Mouse (Mus musculus): ENCODE measurements around the gene Frk. TPM values are rescaled to one million over a fixed set of nuclear protein-coding genes. Genes with fewer than 3 reads are reported as not detected.
"Not testable (repeated sequence)": the region's sequence is repeated elsewhere in the genome, so short reads cannot be mapped to it uniquely, and the experiment has no call there.

The Frk gene
- 1 to 10 TPM; 5.6 to 6.2 TPM for total RNA-seq (2021)
- long read RNA-seq, experiment 1, full-length matches to known transcripts: 4 of 6 reads
- long read RNA-seq, experiment 1, partial matches to known transcripts: 1 of 6 reads
- long read RNA-seq, experiment 1, other reads (novel, unspliced or antisense): 1 of 6 reads
- long read RNA-seq, experiment 2, full-length matches to known transcripts: 2 of 2 reads
- long read RNA-seq, experiment 2, partial matches to known transcripts: 0 of 2 reads
- long read RNA-seq, experiment 2, other reads (novel, unspliced or antisense): 0 of 2 reads

DNA sequence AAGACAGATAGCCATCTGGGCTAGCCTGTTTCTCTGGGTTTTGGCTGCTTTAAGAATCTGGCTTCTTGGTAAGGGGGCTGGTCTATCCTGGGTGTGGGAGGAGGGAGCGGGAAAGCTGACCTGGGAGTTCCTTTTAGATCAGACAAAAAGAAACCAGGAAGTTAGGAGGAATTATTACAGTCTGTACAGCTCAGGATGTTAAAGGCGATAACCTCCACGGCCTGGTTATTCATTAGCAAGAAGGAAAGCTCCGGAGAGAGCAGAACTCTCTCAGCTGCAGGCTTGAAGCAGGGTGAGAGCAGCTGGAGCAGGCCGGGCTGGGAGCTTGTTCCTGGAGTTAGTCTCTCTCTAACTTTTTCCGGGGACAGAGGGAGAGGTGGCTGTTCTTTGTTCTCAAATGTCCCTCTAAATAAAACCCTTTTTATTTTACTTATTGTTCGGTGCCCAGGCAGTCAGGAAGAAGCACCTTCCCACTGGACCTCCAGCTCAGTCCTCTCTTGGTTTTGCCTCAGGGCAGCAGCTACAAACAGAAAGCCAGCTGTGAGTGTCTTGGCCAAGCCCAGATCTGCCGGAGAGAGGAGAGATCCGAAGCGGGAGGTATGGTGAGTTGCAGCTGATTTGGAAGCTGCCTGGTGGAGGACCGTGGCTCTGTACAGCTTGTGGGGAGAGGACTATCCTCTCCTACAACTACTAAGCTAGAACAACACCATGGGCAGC lies at the start of gene Frk:
Frk (plus strand) TSS at position 103 of the 717 bp plus-strand sequence.
- DNase-seq (ENCODE audit: low spot score in 2 of 2): peak in 1 of 2 experiments; percentile 35

DNA sequence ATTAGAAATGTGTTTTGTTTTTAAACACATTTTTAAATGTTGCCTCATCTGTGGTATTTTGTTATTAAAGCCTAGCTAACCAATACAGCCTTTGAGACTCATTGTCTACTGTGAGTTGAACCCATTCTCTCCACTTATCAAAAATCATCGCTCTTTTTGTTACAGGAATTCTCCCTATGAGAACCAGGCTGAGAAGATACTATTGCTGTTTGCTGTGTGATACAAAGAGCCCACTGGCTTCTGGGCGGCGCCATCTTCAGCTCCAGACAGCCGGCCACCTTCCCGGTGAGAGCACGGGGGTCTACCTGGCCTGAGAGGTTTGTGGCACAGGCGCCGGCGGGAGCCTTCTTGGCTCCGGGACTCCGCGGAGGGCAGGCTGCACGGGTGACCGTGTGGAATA lies 49.0 kb upstream of the Frk start:
- DNase-seq (ENCODE audit: low spot score in 2 of 2): not testable (repeated sequence)

- no peak for DNase-seq (ENCODE audit: low spot score in 2 of 2)
Observed at GRCm38 (mm10) chr10:34449469-34449868, 33.7 kb upstream of the Frk start.

- DNase-seq (ENCODE audit: low spot score in 2 of 2): no peak
Observed at GRCm38 (mm10) chr10:34461451-34461850, 21.7 kb upstream of the Frk start.

GRCm38 (mm10) chr10:34464321-34464720 lies 18.9 kb upstream of the Frk start:
- DNase-seq (ENCODE audit: low spot score in 2 of 2): no peak

DNA sequence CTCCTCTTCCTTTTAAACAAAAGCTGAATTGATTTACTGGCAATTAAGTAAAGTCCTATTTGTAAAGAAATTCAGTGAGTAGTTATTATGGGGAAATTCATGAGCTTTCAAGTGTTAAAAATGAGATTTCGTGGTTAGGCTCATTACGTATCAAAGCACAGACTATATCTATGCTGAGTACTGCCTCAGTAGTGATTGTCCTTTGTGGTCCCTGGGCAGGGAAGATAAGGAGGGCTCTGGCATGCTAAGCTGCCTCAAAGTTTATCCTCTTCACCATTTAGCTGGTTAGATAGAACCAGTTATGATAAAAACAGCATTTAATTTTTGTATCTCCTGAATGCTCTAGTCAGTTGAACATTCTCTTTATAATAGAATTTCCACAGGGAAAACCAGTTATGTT lies 14.2 kb upstream of the Frk start:
- DNase-seq (ENCODE audit: low spot score in 2 of 2): no peak

DNA sequence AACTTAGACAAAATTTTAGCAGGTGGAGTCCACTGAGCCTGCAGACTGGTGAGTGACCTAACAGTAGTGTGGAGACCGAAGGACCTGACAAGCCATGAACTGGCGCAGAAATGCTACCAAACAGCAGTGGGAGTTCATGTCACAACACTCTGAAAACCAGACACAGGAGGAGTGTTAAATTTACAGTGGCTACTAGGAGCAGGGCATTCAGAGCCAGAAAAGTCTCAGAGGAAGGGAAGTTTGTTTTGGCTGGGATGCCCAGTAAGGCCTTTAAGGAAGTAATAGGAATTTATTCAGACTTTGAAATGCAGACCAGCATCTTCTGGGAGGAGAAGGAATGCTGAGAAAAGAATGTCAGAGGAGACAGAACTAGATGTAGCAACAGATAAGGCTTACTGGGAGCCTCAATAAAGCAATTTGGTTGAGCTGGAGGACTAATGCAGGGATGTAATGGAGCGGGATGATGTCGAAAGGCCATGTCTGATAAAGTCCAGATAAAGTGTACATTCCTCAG lies 3.2 kb upstream of the Frk start:
- DNase-seq (ENCODE audit: low spot score in 2 of 2): no peak

DNA sequence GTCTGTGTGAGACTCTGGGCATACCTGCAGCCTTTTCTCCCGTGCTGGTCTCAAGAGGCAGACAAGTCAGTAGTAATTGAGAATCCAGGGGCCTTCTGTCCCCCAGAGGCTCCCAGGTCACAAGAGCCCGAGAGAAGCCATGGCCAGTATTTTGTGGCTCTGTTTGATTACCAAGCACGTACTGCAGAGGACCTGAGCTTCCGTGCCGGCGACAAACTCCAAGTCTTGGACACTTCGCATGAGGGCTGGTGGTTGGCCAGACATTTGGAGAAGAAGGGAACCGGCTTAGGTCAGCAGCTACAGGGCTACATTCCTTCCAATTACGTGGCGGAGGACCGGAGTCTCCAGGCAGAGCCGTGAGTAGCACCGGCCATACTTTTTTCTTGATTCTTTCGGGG lies 814 bp downstream of the Frk start:
- peak; percentile 25 to 40 for DNase-seq (ENCODE audit: low spot score in 2 of 2)

GRCm38 (mm10) chr10:34485079-34485478 lies 1.9 kb downstream of the Frk start:
- DNase-seq (ENCODE audit: low spot score in 2 of 2): peak in 1 of 2 experiments; percentile 33

DNA sequence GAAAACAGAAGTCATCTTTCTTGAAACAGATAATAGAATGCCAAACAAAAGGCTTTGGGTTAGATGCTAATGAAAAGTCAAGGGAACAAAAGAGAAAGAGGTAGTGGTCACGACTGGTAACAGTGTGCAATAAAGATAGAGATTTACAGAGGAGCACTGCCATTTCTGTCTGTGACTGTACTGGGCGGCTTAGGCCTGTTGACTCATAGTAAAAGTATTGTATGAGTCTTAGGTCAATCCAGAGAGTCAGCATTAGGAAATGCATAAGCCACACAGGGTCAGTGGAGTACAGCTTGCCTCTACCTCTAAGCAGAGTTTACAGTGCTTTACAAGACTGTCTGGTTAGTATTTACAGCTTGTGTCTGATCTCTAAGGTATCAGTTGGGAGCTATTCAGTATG lies 24.6 kb downstream of the Frk start:
- no peak for DNase-seq (ENCODE audit: low spot score in 2 of 2)

DNA sequence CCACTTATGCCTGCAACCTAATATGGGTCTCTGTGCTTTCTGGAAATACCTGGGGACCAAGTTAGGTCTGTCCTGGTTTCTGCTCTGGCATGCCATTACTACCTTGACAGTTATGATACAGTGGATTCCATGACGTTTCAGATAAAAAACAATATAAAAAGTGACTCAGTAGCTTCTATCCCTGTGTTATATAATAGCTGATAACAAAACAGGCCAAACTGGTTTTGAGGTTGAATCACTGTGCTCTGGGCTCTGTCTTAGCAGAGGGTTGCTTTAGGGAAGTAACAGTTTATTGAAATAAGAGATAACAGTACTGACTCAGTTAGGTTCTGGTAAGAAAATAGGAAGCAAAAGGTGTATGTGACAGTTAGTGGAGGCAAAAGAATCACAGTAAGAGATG lies 25.4 kb downstream of the Frk start:
- no peak for DNase-seq (ENCODE audit: low spot score in 2 of 2)

DNA sequence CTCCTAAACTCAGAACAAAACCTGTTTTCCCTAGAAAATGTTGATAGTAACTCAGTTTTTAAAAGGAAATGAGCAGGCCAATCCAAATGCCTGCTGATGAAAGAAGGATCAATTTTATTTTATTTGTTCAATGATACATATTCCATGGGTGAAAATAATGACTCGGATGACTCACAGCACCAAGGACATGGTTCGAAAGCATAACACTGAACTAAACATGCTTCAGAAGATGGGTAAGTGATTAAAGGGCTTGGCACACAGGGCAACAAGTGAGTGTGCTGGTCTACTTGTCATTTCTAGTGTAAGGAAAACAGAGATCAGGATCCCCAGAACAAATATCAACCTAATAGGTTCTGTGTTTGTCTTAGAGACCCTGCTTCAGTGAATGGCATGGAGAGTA lies 26.1 kb downstream of the Frk start:
- DNase-seq (ENCODE audit: low spot score in 2 of 2): no peak

GRCm38 (mm10) chr10:34511192-34511591 lies 28.0 kb downstream of the Frk start:
- DNase-seq (ENCODE audit: low spot score in 2 of 2): no peak

DNA sequence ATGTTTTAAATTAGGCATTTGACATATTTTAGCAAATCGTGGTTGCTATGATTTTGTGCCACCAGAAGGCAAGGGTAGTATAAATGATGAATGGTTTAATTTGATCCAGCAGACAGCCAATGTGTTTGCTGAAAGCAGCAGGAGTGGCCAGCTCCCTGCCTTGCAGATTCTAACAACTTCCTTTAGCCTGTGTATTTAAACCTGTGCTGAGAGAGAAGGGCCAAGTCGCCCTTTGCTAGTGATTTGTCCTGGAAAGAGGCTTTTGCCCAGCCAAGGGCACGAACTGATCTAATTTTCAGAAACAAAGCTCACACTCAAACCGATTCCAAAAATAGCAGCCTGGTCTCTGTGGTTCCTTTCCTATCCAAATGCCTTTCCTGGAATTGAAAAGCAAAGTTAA lies 29.4 kb downstream of the Frk start:
- no peak for DNase-seq (ENCODE audit: low spot score in 2 of 2)

GRCm38 (mm10) chr10:34525598-34525997 lies 42.4 kb downstream of the Frk start:
- DNase-seq (ENCODE audit: low spot score in 2 of 2): no peak

DNA sequence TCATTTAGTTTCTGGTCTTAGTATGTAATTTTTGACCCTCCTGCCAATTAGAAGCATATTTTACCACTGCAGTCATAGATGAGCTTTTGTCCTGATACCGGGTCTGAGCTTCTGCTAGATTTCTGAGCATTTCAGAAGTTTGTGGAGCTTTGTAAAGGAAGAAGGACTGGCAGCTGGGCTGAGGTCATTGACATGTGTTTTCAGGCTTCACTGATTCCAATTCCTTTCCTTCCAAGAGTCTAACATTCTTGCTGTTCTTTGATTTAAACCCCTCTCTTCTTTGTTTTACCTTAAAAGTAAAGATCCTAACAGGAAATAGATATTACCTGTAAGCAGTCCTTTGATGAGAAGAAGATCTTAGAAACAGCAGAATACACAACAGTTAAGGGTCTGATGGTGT lies 48.6 kb downstream of the Frk start:
- DNase-seq (ENCODE audit: low spot score in 2 of 2): no peak

DNA sequence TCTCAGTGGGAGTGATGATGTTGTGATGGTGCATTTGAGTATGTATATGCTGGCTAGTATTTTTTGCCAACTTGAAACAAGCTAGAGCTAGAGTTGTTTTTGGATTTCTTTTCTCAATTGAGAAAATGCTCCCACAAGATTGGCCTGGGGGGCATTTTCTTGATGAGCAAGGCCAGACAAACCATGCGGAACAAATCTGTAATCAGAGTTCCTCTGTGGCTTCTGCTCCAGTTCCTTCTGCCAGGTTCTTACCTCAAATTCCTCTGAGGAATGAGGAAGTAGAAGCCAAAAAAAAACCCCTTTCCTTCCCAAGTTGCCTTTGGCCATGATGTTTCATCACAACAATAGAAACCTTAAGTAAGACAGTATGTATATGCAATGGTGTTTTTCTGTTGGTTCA lies 49.3 kb downstream of the Frk start:
- no peak for DNase-seq (ENCODE audit: low spot score in 2 of 2)

DNA sequence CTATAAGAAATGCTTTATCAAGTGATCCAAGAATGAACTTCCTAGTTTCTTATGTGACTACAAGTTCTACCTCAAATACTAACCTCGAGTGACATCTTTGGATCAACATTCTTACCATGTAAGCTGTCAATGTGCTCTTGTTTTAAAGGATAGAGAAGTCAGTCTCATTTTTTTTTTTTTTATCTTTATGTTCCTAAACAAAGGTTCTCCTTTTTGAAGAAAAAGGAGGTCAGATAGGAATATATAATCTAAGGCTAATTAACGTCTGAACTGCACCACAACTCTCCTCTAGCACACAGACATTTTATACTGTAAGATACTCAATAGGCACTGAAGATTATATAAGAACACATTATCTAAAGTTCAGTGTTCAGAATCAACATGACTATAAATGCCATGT lies 57.5 kb downstream of the Frk start:
- DNase-seq (ENCODE audit: low spot score in 2 of 2): no peak

DNA sequence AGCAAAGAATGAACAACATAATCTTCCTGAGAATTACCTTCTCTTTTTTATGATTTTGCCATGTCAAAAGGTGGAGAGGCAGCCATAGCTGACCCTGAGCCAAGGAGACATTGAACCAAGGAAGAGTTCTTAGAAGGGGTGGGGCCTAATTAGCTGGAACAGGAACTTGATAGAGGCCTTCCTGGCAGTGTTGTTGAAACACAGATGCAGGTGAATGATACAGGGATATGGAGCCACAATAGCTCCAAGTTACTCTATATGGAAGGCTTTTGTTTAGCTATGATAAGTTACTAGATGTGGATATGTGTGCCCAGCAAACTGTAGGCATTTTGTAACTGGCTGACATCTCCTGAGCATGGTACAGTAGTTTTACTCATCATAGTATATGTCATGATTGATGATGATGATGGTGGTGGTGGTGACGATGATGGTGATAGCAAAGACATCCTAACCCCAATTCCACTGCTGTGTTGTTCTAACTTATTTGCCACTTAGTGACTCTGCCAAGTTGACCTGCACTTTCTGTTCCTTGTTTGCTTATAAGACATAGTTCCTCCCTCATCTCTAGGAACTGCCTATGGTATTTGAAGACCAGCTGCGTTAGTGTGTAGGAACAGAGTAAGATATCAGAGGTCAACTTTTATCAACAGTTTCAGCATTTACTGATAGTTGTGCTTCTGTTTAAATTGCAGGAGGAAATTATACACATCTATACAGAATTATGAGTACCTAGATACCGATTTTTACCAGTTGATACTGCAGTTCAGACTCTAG lies 58.7 kb downstream of the Frk start:
- no peak for DNase-seq (ENCODE audit: low spot score in 2 of 2)

DNA sequence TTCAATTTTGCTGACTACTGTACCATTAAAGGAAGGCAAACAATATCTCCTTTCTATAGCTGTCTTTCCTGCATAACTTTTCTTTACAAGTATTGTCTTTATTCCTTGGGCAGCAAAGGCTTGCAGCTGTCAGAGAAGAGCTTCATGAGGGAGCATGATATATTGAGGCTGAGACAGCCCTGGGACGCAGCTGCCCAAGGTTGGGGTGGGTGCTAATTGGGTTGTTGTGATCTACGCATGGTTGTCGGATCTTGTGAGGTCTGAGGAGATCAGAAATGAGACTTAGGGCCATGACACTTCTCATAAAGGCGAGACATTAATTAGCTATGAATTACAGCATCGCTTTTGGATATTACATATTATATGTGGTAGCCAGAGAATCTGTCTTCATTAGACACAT lies 67.4 kb downstream of the Frk start:
- no peak for DNase-seq (ENCODE audit: low spot score in 2 of 2)

GRCm38 (mm10) chr10:34551636-34552035 lies 68.4 kb downstream of the Frk start:
- no peak for DNase-seq (ENCODE audit: low spot score in 2 of 2)

All from gastrocnemius, postnatal 4 days (tissue).